Mouse (Mus musculus) inflammation-experienced regulatory T-cells, adult 6 months (primary cell): ENCODE results near the gene A530032D15Rik. TPM values are rescaled to one million over a fixed set of nuclear protein-coding genes. Genes with fewer than 3 reads are reported as not detected.
"Not testable (repeated sequence)": the region's sequence is repeated elsewhere in the genome, so short reads cannot be mapped to it uniquely, and the experiment has no call there.

Experiments used
- ATAC-seq: one replicate; pipeline ENCODE4 v1.8.0; 2017
- polyA plus RNA-seq, 3 experiments: library from polyadenylated mRNA; unstranded; fragments of 100-300 nt; shearing (Covaris generic); gene quantifications; one replicate each; pipeline ENCODE4 v1.2.1; 2017

Gene A530032D15Rik
- 1 to 10 TPM in 2 of 3 experiments, under 1 TPM in 1; 0.64 to 2.9 (median 1.9) TPM for polyA plus RNA-seq

DNA sequence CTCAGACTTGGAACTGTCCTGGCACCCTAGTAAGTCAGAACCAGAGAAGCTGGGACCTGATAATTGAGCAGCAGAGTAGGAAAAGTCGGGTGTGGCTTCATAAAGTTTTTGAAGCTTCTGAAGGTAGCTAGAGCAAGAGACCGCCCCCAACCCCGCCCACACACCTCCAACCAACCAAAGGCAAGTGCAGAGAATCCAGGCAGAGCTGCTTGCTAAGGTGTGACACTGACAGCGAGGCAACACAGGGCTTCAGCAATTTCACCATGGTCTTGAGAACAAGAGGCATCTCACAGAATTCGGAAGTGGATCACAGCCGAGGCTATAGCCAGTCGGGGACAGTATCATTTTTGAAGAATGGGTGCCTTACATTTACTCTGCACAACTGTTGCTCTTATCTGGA is at the start of gene A530032D15Rik:
A530032D15Rik (minus strand) TSS at position 101 of the 400 bp plus-strand sequence.
- not testable (repeated sequence) for ATAC-seq

DNA sequence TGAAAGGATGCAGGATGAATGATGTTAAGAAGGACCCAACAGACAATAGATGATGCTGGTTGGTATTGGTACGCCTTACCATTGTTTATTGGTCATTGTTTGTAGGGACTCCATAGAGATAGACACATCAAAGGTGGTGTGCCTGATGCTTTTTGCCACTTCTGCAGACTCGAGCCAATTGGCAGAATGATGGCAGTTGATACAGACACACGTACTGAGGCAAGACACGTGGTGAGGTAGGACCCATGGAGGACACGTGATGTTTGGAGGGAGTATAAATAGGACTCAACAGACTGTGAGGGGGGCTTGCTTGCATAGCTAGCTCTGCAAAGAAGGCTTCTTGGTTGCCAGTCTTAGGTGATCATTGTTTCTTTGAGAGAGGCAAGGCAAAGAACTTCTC is 45.5 kb upstream of the A530032D15Rik start:
- not testable (repeated sequence) for ATAC-seq

DNA sequence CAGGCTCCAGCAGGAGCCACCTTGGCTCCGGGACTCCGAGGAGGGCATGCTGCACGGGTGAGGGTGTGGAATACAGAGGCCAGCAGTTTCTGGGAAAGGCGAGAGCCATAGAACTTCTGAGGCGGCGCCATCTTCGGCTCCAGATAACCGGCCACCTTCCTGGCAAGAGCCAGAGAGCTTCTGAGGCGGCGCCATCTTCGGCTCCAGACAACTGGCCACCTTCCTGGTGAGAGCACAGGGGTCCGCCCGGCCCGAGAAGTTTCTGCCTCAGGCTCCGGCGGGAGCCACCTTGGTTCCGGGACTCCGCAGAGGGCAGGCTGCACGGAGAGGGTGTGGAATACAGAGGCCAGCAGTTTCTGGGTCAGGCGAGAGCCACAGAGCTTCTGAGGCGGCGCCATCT is 24.0 kb upstream of the A530032D15Rik start:
- ATAC-seq, result not testable (repeated sequence)

DNA sequence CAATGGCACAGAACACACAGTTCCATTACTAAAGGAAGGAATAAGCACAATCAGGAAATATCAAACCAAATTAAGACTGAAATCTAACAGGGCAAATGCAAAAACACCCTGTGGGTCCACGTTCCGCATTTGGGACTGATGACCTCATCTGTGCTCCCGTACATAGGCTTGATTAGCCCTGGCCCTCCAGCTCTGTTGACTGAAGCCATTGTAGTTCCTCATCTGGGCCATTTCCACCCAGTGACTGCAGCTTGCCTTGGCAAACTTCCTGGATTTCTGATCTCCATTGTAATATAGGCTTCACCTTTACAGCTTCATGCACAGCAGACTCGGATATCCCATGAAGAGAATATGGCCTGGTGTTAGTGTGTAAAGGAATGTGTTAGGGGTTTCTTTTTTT is 12.2 kb upstream of the A530032D15Rik start:
- not testable (repeated sequence) for ATAC-seq

GRCm38 (mm10) chr1:85118341-85118740 is 8.7 kb upstream of the A530032D15Rik start:
- ATAC-seq, result not testable (repeated sequence)

GRCm38 (mm10) chr1:85117537-85117936 is 7.9 kb upstream of the A530032D15Rik start:
- ATAC-seq, result not testable (repeated sequence)

GRCm38 (mm10) chr1:85114666-85115402 is 5.2 kb upstream of the A530032D15Rik start:
- not testable (repeated sequence) for ATAC-seq

- not testable (repeated sequence) for ATAC-seq
Measured at GRCm38 (mm10) chr1:85114078-85114477, 4.4 kb upstream of the A530032D15Rik start.

GRCm38 (mm10) chr1:85112889-85113288 is 3.2 kb upstream of the A530032D15Rik start:
- not testable (repeated sequence) for ATAC-seq

DNA sequence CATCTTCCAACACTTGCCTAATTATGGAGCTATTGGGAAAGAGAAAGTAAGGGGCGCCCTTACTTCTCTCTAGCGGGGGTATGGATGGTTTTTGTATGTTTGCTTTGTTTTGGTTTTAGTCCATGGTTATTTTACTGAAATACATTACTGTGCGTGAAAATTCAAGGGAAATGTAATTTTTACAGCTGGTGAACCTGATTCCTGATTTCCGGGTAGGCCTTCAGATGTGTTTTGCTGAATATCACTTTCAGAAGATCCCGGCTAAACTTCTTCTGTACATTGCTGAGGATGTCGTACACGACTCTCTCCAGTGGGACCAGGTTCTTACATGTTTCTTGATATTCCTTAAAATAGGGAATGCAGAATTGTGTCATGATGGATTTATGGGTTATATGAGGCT is 2.6 kb upstream of the A530032D15Rik start:
- not testable (repeated sequence) for ATAC-seq

- not testable (repeated sequence) for ATAC-seq
Measured at GRCm38 (mm10) chr1:85111572-85111971, 1.9 kb upstream of the A530032D15Rik start.

DNA sequence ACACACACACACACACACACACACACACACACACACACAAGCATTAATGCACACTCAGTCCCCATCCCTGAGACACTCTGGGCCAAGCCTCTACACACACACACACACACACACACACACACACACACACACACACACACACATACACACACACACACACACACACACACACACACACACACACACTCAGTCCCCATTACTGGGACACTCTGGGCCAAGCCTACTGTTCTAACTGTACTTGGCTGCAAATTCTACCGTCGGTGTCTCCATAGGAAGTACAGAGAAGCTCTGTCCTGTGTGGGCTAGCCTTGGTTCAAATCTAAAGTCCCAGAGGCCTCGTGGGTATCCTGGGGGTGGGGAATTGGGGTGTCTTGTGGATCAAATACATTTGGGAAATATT is 1.2 kb upstream of the A530032D15Rik start:
- not testable (repeated sequence) for ATAC-seq

DNA sequence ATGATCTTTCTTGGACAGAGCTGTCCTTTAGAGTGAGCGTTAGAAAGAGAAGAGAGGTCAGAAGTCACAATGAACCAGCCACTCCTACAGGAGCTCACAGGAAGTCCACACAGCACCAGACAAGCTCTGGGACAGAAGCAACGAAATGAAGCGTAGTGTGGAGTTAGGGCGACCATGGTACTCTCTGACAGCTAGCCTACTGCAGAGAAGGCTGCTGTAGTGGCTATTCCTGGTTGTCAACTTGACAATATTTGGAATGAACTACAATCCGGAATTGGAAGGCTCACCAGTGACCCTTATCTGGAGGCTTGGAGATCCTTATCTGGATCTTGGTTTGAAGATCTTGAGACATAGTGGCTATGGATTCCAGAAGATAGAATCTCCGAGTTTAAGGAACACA is 3.6 kb downstream of the A530032D15Rik start:
- ATAC-seq, result not testable (repeated sequence)

GRCm38 (mm10) chr1:85105336-85105735 is 4.3 kb downstream of the A530032D15Rik start:
- not testable (repeated sequence) for ATAC-seq

GRCm38 (mm10) chr1:85101754-85102153 is 7.9 kb downstream of the A530032D15Rik start:
- ATAC-seq, result not testable (repeated sequence)

- not testable (repeated sequence) for ATAC-seq
Measured at GRCm38 (mm10) chr1:85099864-85100263, 9.8 kb downstream of the A530032D15Rik start, which contains the start of gene Gm10553. TSS of gene Gm10553 (plus strand) at chr1:85100164.

- ATAC-seq, result not testable (repeated sequence)
Measured at GRCm38 (mm10) chr1:85099081-85099480, 10.6 kb downstream of the A530032D15Rik start.

DNA sequence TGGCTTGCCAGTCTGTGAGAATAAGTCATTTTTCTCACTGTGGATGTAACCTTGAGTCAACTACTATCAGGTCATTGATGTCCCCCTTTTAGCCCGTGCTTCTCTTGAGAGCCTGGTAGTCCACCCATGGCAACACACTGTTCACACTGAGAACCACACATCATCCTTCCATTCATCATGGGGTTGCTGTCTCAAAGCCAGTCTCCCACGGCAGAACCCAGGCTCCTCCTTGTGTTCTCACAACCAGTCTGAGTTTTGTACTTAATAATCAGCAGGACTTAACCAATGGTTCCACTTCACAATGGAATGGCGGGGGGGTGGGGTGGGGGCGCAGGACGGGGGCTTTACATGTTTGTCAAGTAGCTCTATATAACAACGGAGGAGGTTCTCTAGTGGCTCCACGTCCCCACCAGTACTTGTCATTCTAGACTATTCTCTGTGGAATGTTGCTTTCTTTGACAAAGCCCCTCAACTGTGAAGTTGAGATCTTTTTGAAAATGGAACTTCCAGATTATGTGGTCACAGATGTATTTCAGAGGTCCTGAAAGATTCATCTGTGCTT is 16.6 kb downstream of the A530032D15Rik start:
- not testable (repeated sequence) for ATAC-seq

- not testable (repeated sequence) for ATAC-seq
Measured at GRCm38 (mm10) chr1:85092169-85092568, 17.5 kb downstream of the A530032D15Rik start.

DNA sequence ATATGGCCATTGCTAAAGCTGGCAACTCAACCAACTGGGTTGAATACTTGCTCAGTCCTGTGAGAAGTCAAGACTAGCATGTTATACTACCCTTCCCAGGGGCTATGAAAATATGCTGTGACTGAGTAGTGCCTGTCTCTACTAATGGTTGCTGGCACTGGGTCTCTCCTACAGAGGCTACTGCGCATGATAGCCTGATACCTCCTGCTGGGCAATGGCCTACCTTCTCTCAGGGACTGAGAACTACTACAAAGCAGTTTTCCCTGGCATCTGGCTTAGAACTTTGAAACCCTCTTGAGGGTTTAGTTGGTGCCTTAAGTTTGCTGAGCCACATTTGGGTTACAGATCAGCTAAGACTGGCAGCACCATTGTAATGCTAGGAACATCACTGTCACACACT is 23.4 kb downstream of the A530032D15Rik start:
- not testable (repeated sequence) for ATAC-seq

GRCm38 (mm10) chr1:85084803-85085202 is 24.9 kb downstream of the A530032D15Rik start:
- ATAC-seq, result not testable (repeated sequence)

- not testable (repeated sequence) for ATAC-seq
Measured at GRCm38 (mm10) chr1:85073099-85073498, 36.6 kb downstream of the A530032D15Rik start.

GRCm38 (mm10) chr1:85071690-85072089 is 38.0 kb downstream of the A530032D15Rik start:
- ATAC-seq, result not testable (repeated sequence)

DNA sequence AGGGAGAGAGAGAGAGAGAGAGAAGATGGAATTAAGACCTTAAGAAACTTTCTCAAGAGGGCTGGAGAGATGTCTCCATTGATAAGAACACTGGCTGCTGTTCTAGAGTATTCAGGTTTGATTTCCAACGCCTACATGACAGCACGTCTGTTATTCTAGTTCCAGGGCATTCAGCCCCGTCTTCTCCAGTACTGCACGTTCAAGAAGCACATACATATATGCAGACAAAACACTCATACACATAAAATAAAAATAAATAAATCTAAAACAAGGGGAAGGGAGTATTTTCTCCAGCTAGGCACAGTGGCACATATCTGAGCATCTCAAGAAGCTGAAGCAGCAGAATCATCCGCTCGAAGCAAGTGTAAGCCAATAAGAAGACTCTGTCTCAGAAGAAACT is 73.9 kb downstream of the A530032D15Rik start:
- ATAC-seq, result not testable (repeated sequence)
